Mouse (Mus musculus): ENCODE results near the gene Spry2.

Spry2 gene

GRCm38 (mm10) chr14:105892941-105893622 is 3.5 kb downstream of the Spry2 start:
- no peak for DNase-seq (ENCODE audit: low read depth, low spot score)

DNA sequence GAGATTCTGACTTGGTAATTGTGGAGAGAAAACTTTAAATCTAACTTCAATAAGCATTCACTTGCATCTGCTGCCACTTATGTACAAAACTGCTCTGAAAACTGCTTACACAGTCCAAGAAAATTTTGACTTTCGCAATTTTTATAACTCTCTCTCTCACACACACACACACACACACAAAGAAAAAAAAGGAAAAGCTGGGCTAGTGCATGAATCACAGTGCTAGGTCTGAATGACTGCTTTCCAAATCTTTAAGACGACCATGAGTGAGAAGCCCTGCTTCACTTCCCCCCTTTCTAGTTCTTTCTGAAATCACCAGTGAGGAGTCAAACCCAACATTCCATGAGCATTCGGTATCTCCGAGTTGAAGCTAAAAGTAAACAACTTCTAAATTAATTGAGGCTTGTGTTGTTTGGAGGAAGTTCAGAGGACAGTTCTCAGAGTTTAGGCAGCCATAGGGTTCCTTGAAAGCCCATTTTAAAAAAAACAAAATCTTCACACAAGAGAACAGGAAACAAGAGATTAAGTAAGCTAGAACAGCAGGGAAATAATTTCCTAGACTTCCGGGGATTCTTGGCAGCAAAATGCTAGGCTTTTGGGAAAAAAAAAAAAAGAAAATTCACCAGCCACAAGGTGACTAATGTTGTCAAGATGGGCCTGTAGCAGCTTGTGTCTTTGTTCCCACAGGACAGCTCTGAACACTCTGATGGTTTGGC is 5.9 kb downstream of the Spry2 start:
- DNase-seq (ENCODE audit: low read depth, low spot score) = no peak

GRCm38 (mm10) chr14:105886643-105887374 is 9.8 kb downstream of the Spry2 start:
- DNase-seq (ENCODE audit: low read depth, low spot score) = no peak

DNA sequence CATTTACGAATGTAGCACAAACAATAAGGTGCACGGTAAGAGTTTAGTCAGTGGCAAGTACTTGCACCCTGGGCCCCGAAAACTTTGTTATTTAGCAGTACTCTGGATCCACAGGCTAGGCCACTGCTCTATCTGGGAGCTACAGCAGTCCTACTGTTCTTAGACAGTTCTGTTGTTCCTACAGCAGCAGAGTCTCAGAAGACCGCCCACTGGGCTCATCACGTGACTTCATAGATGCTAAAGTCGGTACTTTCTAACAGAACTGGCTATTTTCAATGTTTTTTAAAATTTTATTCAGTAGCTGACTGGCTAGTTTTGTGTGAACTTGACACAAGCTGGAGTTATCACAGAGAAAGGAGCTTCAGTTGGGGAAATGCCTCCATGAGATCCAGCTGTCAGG is 11.4 kb downstream of the Spry2 start:
- no peak for DNase-seq (ENCODE audit: low read depth, low spot score)

DNA sequence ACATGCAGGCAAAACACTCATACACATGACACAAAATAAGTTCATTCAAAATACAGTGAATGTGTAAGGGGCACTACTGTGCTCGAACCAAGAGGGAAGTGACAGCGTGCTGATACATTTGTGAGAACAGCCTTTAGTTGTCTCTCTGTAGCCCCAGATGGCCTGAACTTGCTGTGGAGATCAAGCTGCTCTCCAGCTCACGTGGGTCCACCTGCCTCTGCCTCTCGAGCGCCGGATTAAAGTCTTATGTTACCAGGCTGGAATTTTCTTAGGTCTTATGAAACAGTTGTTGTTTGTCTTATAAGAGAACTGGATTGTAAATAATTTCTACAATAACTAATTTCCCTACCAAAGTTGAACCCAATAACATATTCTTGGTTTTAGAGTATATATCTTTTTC is 13.4 kb downstream of the Spry2 start:
- no peak for DNase-seq (ENCODE audit: low read depth, low spot score)

- no peak for DNase-seq (ENCODE audit: low read depth, low spot score)
Observed at GRCm38 (mm10) chr14:105878359-105878758, 18.3 kb downstream of the Spry2 start.

DNA sequence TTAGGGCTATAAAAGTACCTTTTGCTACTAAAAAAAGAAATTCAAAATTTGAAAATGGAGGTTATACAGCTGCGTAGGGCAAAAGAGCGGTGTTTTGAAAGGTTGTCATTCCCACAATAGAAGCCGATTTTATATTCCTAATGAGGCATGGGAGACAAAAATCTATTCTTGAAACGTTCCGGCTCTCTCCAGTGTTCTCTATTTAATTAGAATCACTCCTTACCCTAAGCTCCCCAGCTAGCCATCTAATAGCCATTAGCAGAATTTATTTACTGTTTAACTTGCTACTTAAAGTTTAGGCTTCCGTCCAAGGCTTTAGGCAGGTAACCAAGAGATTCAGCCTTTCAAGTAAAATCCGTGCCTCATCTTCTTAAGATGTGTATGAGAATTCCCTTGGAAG is 20.2 kb downstream of the Spry2 start:
- DNase-seq (ENCODE audit: low read depth, low spot score) = no peak

DNA sequence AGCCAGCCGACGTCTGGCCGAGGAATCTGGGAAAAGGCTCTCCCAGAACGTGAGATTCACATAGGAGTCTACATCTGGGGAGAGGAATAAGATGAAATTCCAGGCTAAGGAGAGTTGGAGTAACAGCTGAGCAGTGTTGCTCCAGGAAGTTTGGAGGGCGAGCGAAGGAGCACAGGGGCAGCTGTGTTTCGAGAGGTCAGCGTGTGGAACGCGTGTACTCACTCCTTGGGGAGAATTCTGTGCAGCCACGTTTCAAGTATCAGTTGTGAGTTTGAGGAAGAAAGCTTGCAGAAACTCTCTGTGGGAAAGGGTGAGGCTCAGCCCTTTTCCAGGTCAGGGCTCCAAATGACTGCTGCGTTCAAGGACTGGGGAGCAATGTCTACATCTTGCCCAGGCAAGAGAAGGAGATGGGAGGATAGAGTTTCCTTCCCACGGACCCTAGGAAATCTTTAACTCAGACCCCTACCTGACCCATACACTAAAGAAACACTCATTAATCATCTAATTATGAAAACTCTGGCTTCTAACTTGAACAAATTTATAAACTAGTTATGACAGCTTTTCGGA is 26.2 kb downstream of the Spry2 start:
- DNase-seq (ENCODE audit: low read depth, low spot score) = no peak

DNA sequence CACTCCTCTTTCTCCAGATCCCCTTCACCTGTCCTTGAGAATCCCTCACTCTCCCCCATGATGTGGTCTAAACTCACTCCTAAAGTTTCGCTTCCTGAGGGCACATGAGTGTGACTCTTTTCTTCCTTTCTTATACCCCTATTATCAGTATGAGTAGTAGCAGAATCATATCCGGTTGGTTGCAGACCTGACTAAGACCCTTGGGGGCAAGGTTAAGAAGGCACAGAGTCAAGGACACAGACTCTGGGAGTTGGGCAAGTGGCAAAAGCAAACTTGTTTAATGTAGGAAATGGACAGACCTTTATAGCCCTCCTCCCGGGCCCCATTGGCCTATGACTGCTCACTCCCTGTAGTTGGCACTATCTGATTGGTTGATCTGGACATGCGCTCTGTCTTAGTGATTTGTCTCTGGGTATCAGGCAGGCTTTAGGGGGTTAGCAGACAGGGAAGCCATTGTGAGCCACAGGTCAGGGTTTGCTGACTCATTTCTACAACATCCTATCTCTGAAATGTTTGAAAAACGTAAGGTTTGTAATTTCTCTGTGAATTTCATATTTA is 31.2 kb downstream of the Spry2 start:
- no peak for DNase-seq (ENCODE audit: low read depth, low spot score)

DNA sequence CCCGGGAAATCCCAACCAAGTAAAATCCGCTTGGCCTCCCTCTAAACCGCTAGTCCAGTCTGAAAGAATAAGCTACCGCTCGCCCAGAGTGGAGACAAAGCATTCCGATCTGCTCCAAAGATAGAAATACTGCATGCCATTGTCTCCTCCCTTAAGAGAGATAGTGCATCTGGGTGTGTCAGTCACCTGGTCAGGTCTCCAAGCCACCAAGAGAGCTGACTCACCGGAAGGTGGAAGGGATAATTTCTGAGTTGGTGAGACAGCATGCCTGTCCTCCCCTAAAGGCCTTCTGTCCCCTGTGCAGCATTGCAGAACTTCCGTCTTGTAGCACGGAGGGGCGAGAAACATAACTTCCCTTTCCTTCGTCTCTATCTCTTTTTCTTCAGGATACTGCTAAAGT is 34.4 kb downstream of the Spry2 start:
- no peak for DNase-seq (ENCODE audit: low read depth, low spot score)

GRCm38 (mm10) chr14:105860920-105861319 is 35.7 kb downstream of the Spry2 start:
- no peak for DNase-seq (ENCODE audit: low read depth, low spot score)

DNA sequence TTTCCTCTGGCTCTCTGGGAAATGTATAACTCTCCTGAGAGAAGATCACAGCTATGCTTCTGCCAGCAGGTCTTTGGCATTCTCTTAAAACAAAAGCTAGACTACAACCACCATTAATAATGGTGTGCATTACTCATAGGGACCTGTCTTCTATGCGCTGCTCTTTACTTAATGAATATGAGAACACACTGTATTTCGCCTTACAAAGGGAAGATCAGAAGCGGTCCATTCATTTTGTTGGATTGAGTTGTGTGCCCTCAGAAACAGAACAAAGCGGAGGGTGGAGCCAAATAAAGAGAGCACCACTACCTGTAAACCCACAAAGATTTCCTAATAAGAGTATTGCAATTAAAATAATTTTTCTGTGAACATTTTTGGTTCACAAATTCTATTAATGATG is 36.3 kb downstream of the Spry2 start:
- DNase-seq (ENCODE audit: low read depth, low spot score) = no peak

DNA sequence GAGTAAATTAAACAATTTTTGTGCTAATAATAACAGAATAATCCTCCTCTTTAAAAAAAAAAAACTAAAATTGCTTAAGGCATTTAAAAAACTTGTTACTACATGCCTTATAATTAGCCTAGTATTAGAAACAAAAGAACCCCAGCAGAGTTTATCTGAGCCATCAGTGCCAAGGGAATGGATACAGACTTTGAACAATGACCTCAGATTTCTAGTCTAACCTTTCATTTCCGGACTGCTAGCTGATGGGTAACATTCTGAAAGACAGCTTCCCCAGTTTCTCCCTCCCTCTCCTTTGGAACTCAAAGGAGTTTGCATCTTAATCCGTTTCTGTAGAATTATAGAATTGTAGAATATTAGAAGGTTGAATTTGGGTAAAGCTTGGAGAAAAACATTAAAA is 36.7 kb downstream of the Spry2 start:
- DNase-seq (ENCODE audit: low read depth, low spot score) = no peak

- DNase-seq (ENCODE audit: low read depth, low spot score) = no peak
Observed at GRCm38 (mm10) chr14:105859368-105859767, 37.3 kb downstream of the Spry2 start.

DNA sequence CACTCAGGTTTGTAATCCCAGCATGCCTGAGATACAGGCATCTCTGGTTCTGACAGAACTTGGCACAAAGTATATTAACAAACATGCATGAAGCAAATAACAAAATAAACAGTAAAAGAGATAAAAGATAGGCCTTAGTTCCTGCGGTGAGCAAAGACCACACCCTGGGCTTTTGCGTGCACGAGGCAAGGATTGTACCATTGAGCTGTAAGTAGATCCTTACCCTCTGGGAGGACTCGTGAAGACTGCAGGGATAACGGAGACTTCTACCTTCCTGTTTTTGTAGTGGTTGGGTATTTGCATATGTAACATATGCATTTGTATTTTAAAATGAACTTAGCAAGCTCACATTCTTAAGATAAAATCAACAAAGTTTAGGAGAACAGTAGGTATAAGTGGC is 37.7 kb downstream of the Spry2 start:
- DNase-seq (ENCODE audit: low read depth, low spot score) = no peak

GRCm38 (mm10) chr14:105851359-105852067 is 45.1 kb downstream of the Spry2 start:
- no peak for DNase-seq (ENCODE audit: low read depth, low spot score)

Measured in embryo, embryonic 11.5 days (tissue).